Mouse (Mus musculus) erythroblast, embryonic 14.5 days (primary cell): ENCODE measurements around the gene Oas1f. TPM values are rescaled to one million over a fixed set of nuclear protein-coding genes. Genes with fewer than 3 reads are reported as not detected.

Source experiments
- H3K27me3 ChIP-seq: 2 replicates; pipeline ENCODE4 v1.6.1; 2012; ENCODE audit warnings: inconsistent platforms; ENCODE audit not compliant: control insufficient read depth
- H3K36me3 ChIP-seq: 2 replicates; pipeline ENCODE4 v1.6.1; 2012; ENCODE audit warnings: mild to moderate bottlenecking, inconsistent platforms; ENCODE audit not compliant: control insufficient read depth
- H3K4me1 ChIP-seq: 2 replicates; pipeline ENCODE4 v1.6.1; 2012; ENCODE audit warnings: inconsistent platforms; ENCODE audit not compliant: control insufficient read depth
- H3K4me3 ChIP-seq: replicated peaks from 2 replicates; pipeline ENCODE3; 2012; ENCODE audit warnings: moderate library complexity, mild to moderate bottlenecking, inconsistent platforms
- H3K9me3 ChIP-seq: 2 replicates; pipeline ENCODE4 v1.6.1; 2012; ENCODE audit warnings: low read length, inconsistent platforms, mixed read lengths; ENCODE audit not compliant: control insufficient read depth
- GATA1 ChIP-seq: IDR thresholded peaks from 2 replicates; pipeline ENCODE4 v1.6.1; 2012; ENCODE audit warnings: low read length, inconsistent platforms, mixed read lengths
- TAL1 ChIP-seq: IDR thresholded peaks from 3 replicates; pipeline ENCODE4 v1.6.1; 2012; ENCODE audit warnings: low read length, inconsistent platforms, mixed read lengths
- polyA plus RNA-seq: library from polyadenylated mRNA; stranded (reverse); fragments of >175 nt; gene quantifications from 2 replicates; pipeline ENCODE4 v1.2.3, GENCODE M21; 2012

Oas1f gene
- polyA plus RNA-seq, 1 experiment = not detected

DNA sequence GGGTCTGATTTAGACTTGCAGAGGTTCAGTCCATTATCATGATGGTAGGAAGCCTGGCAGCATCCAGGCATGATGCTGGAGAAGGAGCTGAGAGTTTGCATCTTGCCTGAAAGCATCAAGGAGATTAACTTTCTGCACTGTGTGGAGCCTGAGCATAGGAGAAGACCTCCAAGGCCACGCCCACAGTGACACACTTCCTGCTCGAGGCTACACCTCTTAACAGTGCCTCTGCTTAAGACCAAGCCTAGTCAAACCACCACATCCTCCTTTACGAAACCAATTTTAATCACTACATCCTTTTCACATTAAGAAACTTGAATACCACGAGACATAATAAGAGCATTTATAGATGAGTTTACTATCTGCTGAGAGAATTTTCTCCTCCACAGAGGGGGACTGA is 16.1 kb upstream of the Oas1f start:
- H3K9me3 ChIP-seq = peaks cover 8% of the 10 kb centered on the region
- peaks cover 6% of the 10 kb centered on the region; the same call in 1 of the 2 replicates for H3K27me3 ChIP-seq
- H3K4me1 ChIP-seq = no peaks in the 10 kb centered on the region
- TF ChIP-seq GATA1 (no peak), TAL1 (no peak)
- no peaks in the 10 kb centered on the region for H3K36me3 ChIP-seq
- no peak overlapping the region for H3K4me3 ChIP-seq

DNA sequence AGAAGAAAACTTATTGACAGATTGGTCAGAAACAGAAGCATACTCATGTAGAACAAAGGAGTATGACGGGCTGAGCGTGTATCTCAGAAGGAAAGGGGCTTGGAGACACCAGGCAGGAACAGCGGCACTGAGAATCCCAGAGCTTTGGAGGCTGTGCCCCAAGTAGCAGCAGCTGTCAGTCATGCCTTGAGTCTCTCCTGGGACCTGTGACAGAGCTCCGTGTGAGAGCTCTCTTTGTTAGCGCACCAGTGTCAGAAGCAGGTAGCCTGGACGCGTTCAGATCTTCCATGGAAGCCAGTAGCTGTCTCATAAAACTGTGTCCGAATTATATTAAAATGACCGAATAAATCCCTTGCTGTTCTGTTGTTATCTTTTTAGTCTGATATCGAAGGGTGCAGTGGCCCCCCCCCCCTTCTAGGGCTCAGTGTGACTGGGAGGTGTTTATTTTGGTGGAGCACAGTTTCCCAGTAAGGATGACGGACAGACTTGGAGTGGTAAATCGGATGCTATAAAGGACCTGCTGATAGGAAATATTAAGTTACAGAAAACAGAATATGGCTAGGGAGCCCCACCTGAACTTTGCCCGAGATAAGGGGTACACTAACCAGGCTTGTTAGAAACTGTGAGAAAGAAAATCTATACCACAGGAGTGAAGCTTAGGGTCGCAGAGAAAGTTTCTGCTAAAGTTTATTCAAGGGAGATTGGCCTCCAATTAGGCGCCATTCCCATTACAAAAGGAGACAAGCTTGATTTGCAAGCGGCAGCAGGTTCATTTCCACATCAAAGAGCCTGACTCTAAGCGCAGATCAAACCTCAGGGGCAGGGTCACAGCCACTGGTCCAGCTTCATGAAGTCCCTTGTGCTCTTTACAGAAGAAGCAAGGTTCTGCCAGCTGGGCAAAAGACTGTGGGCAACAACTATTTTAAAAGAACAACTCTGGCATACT is 13.6 kb upstream of the Oas1f start:
- no peak overlapping the region for H3K4me3 ChIP-seq
- TF ChIP-seq TAL1 (no peak), GATA1 (no peak)
- H3K9me3 ChIP-seq = peaks cover 8% of the 10 kb centered on the region
- no peaks in the 10 kb centered on the region for H3K36me3 ChIP-seq
- no peaks in the 10 kb centered on the region for H3K4me1 ChIP-seq
- H3K27me3 ChIP-seq = peaks cover 6% of the 10 kb centered on the region; the same call in 1 of the 2 replicates

DNA sequence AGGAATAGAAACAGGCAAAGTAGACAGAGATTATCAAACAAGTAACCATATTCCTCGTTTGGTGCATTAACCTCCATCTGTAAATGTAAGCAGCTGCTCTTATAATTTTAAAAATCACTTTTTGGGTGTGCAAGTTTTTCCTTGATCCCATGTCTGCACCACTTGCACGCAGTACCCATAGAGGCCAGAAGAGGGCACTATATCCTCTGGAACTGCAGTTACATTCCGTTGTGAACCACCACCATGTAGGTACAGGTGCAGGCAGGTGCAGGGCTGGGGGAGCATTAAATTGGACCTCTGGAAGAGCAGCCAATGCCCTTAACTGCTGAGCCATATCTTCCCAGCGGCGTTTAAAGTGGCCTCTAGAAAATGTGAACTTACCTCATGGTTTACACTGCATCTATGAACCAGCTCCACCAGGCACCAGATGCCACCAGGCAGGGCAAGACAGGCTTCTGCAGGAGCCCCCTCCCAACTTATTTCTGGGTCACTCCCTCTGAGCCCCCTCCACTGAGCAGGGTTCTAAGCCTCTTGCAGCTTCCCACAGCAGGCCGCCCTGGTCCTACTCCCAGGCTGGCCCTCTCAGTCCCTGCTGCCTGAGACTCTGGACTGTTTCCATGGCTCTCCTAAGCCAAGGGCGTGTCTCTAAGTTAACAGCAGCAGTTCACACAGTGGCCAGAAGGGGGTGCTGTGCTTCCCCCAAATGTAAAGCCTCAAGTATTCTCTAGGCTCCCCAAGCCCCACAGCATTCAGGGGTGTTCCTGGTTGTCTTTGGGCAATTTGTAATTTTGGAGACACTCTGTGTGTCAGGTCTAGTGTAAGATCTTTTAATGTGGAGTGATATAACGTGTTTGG is 10.2 kb upstream of the Oas1f start:
- Histone ChIP-seq H3K4me1 (no peaks in the 10 kb centered on the region), H3K9me3 (no peaks in the 10 kb centered on the region), H3K36me3 (no peaks in the 10 kb centered on the region), H3K27me3 (peaks cover 6% of the 10 kb centered on the region; the same call in 1 of the 2 replicates), H3K4me3 (no peak overlapping the region)
- TF ChIP-seq TAL1 (no peak), GATA1 (no peak)

DNA sequence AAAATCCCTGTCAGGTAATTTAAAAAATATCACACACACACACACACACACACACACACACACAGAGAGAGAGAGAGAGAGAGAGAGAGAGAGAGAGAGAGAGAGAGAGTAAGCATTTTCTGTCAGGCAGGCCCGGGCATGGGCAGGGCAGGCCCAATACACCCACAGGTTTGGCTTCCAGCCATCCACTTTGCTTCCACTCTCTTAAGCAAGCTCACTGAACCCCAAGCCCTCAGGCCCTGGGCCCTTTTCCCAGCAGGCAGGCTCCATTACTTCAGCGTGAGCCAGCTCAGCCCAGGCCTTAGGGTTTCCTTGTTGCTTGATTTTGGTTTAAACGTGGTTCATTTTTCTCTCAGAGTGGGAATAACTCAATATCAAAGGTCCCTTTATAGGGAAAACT is 2.5 kb upstream of the Oas1f start:
- Histone ChIP-seq H3K4me3 (no peak overlapping the region), H3K36me3 (no peaks in the 10 kb centered on the region), H3K9me3 (no peaks in the 10 kb centered on the region), H3K4me1 (no peaks in the 10 kb centered on the region), H3K27me3 (no peaks in the 10 kb centered on the region)
- TF ChIP-seq TAL1 = no peak
- no peak for TF ChIP-seq GATA1

DNA sequence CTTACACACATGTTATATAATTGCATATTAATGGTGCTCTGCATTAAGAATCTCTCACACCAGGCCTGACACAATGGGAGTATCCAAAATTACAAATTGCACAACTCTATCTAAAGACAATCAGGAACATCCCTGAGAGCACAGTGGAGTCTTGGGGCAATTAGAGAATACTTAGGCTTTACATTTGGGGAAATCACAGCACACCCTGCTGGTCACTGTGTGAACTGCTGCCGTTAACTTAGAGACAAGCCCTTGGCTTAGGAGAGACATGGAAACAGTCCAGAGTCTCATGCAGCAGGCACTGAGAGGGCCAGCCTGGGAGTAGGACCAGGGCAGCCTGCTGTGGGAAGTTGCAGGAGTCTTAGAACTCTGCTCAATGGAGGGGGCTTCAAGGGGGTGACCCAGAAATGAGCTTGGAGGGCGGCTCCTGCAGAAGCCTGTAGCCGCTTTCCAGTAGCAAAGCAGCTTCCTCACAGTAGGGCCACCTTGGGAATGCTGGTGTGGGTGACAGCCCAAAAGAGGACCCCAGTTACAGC is 2.5 kb downstream of the Oas1f start:
- Histone ChIP-seq H3K36me3 (no peaks in the 10 kb centered on the region), H3K4me3 (no peak overlapping the region), H3K4me1 (no peaks in the 10 kb centered on the region), H3K9me3 (no peaks in the 10 kb centered on the region), H3K27me3 (no peaks in the 10 kb centered on the region)
- no peak for TF ChIP-seq TAL1
- no peak for TF ChIP-seq GATA1

DNA sequence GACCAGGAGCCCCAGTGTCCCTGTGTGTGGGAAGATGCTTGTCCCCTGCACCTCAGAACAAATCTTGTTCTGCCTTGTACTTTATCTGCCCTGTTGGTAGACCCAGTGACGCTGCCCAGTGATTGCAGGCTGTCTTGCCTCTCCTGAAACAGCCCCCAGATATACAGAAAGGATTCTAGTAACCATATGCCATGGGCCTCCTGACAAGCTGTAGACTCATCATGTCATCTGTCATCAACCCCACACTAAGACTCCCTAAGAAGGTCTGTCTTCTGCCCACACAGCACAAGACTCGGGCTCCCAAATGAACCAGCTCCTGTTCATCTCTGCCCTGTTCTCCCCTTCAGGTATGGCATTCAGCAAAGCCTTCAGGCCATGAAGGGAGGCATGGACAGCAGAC is 12.1 kb downstream of the Oas1f start:
- H3K4me3 ChIP-seq = no peak overlapping the region
- H3K4me1 ChIP-seq = no peaks in the 10 kb centered on the region
- no peaks in the 10 kb centered on the region for H3K27me3 ChIP-seq
- TF ChIP-seq GATA1 (no peak), TAL1 (no peak)
- no peaks in the 10 kb centered on the region for H3K36me3 ChIP-seq
- H3K9me3 ChIP-seq = no peaks in the 10 kb centered on the region; the same call in 1 of the 2 replicates

DNA sequence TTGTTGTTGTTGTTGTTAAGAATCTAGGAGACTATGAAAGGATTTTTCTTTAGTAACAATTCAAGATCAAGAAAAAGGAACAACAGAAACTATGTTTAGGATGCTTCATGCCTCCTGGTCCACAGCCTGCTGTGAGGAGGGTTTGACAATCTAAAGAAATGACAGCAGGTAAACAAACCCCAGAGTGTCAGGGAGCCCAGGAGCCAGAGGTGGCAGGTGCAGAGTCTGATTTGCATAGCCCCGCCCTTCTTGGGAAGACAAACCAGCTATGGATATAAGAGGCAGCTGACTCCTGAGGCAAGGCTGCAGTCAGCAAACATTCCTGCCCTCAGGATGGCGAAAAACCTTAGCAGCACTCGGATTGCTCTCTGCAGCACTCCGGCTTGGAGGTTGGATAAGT is 14.0 kb downstream of the Oas1f start, which contains the start of gene Oas1h:
Gene Oas1h, plus strand, starts transcription at position 301 of the 400 bp plus-strand sequence.
- Histone ChIP-seq H3K4me3 (no peak within 1 kb of the TSS), H3K4me1 (no peaks in the 10 kb centered on the region), H3K27me3 (no peaks in the 10 kb centered on the region), H3K36me3 (no peaks in the 10 kb centered on the region), H3K9me3 (no peaks in the 10 kb centered on the region)
- TF ChIP-seq GATA1 (no peak), TAL1 (no peak)

DNA sequence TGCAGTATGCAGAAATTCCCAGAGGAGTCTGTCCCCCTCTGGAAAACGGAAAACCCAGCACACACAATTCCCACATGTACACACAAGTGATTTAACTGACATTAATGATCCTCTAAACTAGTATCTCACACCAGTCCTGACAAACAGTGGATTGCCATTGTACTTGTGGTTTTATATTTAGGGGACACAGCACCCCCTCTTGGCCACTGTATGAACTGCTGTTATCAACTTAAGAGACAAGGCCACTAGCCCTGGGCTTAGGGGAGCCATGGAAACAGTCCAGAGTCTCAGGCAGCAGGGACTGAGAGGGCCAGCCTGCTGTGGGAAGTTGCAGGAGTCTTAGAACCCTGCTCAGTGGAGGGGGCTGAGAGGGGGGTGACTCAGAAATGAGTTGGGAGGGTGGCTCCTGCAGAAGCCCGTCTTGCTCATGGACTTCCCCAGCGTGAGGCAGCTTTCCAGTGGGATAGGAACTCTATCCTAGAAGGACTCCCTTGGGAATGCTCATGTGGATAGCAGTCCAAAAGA is 18.2 kb downstream of the Oas1f start:
- TF ChIP-seq TAL1 = no peak
- TF ChIP-seq GATA1 = no peak
- Histone ChIP-seq H3K27me3 (no peaks in the 10 kb centered on the region), H3K9me3 (no peaks in the 10 kb centered on the region; the same call in 1 of the 2 replicates), H3K4me3 (no peak overlapping the region), H3K36me3 (no peaks in the 10 kb centered on the region), H3K4me1 (no peaks in the 10 kb centered on the region)
